Mouse (Mus musculus): ENCODE measurements around the gene Frmd4a.

Gene Frmd4a

DNA sequence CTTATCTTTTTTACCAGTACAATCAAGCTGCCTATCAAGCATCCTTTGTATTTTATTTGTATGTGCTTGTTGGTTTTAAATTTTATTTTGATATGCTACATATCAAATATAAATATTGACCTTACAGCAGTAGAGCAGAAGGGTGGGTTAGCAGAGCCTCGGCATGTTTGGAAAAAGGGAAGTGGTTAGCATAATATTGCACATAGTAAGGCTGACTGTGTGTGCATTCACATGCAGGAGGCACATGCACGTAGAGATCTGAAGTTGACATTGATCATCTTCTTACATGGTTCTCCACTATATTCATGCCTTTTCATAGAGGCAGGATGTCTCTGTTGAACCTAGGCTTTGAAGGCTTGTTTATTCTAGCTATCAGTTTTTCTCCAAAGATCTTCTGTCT, 148.7 kb downstream of the Frmd4a start:
- no peaks in the 10 kb centered on the region for H3K4me1 ChIP-seq (replicated peaks; ENCODE audit: low read depth, low read length)
- H3K4me3 ChIP-seq (replicated peaks; ENCODE audit: low read length), result no peak overlapping the region
- TF ChIP-seq CTCF (conservative IDR thresholded peaks at IDR 0.05; ENCODE audit: low read length) (no peak), POU5F1 (IDR thresholded peaks at IDR 0.05; ENCODE audit: borderline replicate concordance, low read length) (no peak), NANOG (IDR thresholded peaks at IDR 0.05; ENCODE audit: borderline replicate concordance, low read length) (no peak)
- no peaks in the 10 kb centered on the region for H3K27me3 ChIP-seq (ENCODE audit: insufficient read depth, low read length)
- H3K36me3 ChIP-seq (ENCODE audit: insufficient read depth, low read length), result no peaks in the 10 kb centered on the region
- peaks cover 7% of the 10 kb centered on the region; the same call in 1 of the 2 replicates for H3K9me3 ChIP-seq (ENCODE audit: low read length)

GRCm38 (mm10) chr2:4167131-4167530, 149.6 kb downstream of the Frmd4a start:
- no peak for TF ChIP-seq CTCF (conservative IDR thresholded peaks at IDR 0.05; ENCODE audit: low read length)
- TF ChIP-seq POU5F1 (IDR thresholded peaks at IDR 0.05; ENCODE audit: borderline replicate concordance, low read length), result no peak
- TF ChIP-seq NANOG (IDR thresholded peaks at IDR 0.05; ENCODE audit: borderline replicate concordance, low read length), result no peak
- Histone ChIP-seq H3K27me3 (ENCODE audit: insufficient read depth, low read length) (no peaks in the 10 kb centered on the region), H3K36me3 (ENCODE audit: insufficient read depth, low read length) (no peaks in the 10 kb centered on the region), H3K4me3 (replicated peaks; ENCODE audit: low read length) (no peak overlapping the region), H3K9me3 (ENCODE audit: low read length) (peaks cover 7% of the 10 kb centered on the region; the same call in 1 of the 2 replicates), H3K4me1 (replicated peaks; ENCODE audit: low read depth, low read length) (no peaks in the 10 kb centered on the region)

- TF ChIP-seq NANOG (IDR thresholded peaks at IDR 0.05; ENCODE audit: borderline replicate concordance, low read length) (no peak), CTCF (conservative IDR thresholded peaks at IDR 0.05; ENCODE audit: low read length) (no peak), POU5F1 (IDR thresholded peaks at IDR 0.05; ENCODE audit: borderline replicate concordance, low read length) (no peak)
- H3K36me3 ChIP-seq (ENCODE audit: insufficient read depth, low read length), result no peaks in the 10 kb centered on the region
- no peaks in the 10 kb centered on the region for H3K4me1 ChIP-seq (replicated peaks; ENCODE audit: low read depth, low read length)
- H3K4me3 ChIP-seq (replicated peaks; ENCODE audit: low read length), result no peak overlapping the region
- no peaks in the 10 kb centered on the region for H3K27me3 ChIP-seq (ENCODE audit: insufficient read depth, low read length)
- H3K9me3 ChIP-seq (ENCODE audit: low read length), result peaks cover 7% of the 10 kb centered on the region; the same call in 1 of the 2 replicates
Measured at GRCm38 (mm10) chr2:4169726-4170125, 152.2 kb downstream of the Frmd4a start.

DNA sequence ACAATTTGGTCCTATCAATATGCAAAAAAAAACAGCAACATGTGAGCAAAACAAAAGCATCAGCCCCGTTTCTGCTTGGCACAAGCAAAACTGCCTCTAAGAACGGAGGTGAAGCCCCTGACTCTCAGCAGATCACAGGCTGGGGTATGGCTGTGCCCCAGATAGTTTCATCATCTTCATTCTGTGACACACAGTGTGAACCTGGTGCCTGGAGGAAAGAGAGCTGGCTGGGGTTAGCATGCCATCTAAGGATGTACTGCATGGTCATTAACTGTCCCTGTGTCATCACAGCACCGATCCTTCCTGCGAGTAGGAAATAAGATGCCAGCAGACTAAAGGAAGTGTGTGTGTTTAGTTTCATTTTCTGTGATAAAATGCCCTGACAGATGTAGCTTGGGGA, 152.7 kb downstream of the Frmd4a start:
- H3K4me1 ChIP-seq (replicated peaks; ENCODE audit: low read depth, low read length), result no peaks in the 10 kb centered on the region

GRCm38 (mm10) chr2:4184991-4185390, 167.5 kb downstream of the Frmd4a start:
- TF ChIP-seq POU5F1 (IDR thresholded peaks at IDR 0.05; ENCODE audit: borderline replicate concordance, low read length) (no peak), CTCF (conservative IDR thresholded peaks at IDR 0.05; ENCODE audit: low read length) (no peak), NANOG (IDR thresholded peaks at IDR 0.05; ENCODE audit: borderline replicate concordance, low read length) (no peak)
- H3K4me3 ChIP-seq (replicated peaks; ENCODE audit: low read length), result no peak overlapping the region
- no peaks in the 10 kb centered on the region for H3K36me3 ChIP-seq (ENCODE audit: insufficient read depth, low read length)
- no peaks in the 10 kb centered on the region for H3K4me1 ChIP-seq (replicated peaks; ENCODE audit: low read depth, low read length)
- no peaks in the 10 kb centered on the region for H3K27me3 ChIP-seq (ENCODE audit: insufficient read depth, low read length)
- H3K9me3 ChIP-seq (ENCODE audit: low read length), result no peaks in the 10 kb centered on the region

More for the DNA sequence above, 152.7 kb downstream of the Frmd4a start:
- Histone ChIP-seq H3K36me3 (ENCODE audit: insufficient read depth, low read length) (no peaks in the 10 kb centered on the region), H3K27me3 (ENCODE audit: insufficient read depth, low read length) (no peaks in the 10 kb centered on the region), H3K9me3 (ENCODE audit: low read length) (peaks cover 7% of the 10 kb centered on the region; the same call in 1 of the 2 replicates), H3K4me3 (replicated peaks; ENCODE audit: low read length) (no peak overlapping the region)
- TF ChIP-seq CTCF (conservative IDR thresholded peaks at IDR 0.05; ENCODE audit: low read length) (no peak), NANOG (IDR thresholded peaks at IDR 0.05; ENCODE audit: borderline replicate concordance, low read length) (no peak), POU5F1 (IDR thresholded peaks at IDR 0.05; ENCODE audit: borderline replicate concordance, low read length) (no peak)

DNA sequence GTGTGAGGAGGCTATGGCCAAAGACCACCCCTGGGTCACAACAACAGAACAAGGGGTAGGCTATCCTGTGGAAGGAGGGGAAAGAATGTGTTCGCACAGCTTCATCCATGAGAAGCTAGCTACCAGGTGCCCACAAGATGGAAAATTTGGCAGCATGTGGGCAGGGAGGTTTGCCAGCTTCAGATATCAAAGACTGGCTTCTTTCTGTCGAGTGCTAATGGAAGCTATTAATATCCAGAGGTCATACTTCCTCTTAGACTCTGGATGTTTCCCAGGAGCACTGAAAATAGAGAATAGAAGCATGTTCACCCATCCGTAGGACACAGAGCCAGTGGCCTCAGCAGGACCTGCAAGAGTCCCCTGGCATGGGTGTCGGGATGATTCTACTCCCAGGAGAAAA, 170.0 kb downstream of the Frmd4a start:
- Histone ChIP-seq H3K4me3 (replicated peaks; ENCODE audit: low read length) (no peak overlapping the region), H3K9me3 (ENCODE audit: low read length) (no peaks in the 10 kb centered on the region), H3K27me3 (ENCODE audit: insufficient read depth, low read length) (no peaks in the 10 kb centered on the region), H3K4me1 (replicated peaks; ENCODE audit: low read depth, low read length) (no peaks in the 10 kb centered on the region), H3K36me3 (ENCODE audit: insufficient read depth, low read length) (no peaks in the 10 kb centered on the region)
- TF ChIP-seq CTCF (conservative IDR thresholded peaks at IDR 0.05; ENCODE audit: low read length) (no peak), POU5F1 (IDR thresholded peaks at IDR 0.05; ENCODE audit: borderline replicate concordance, low read length) (no peak), NANOG (IDR thresholded peaks at IDR 0.05; ENCODE audit: borderline replicate concordance, low read length) (no peak)

DNA sequence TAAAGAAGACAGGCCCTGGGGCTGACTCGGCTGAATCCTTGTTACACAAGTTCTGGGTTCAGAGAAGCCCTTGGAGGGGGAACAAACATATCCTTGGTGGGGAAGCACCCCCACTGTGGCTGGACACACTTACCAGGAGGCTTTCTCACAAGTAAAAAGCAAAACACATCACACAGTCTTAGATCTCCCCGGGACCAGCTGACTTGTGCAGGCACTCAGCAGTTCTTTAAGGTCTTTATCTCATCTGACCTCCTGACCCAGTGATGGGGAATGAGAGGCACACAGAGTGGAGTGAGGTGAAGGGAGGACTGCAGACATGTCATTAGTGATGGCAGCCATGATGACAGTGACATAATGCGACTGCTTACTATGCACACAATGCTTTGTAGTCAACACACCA, 170.8 kb downstream of the Frmd4a start:
- H3K36me3 ChIP-seq (ENCODE audit: insufficient read depth, low read length), result no peaks in the 10 kb centered on the region
- TF ChIP-seq POU5F1 (IDR thresholded peaks at IDR 0.05; ENCODE audit: borderline replicate concordance, low read length) (no peak), NANOG (IDR thresholded peaks at IDR 0.05; ENCODE audit: borderline replicate concordance, low read length) (no peak)
- H3K4me1 ChIP-seq (replicated peaks; ENCODE audit: low read depth, low read length), result no peaks in the 10 kb centered on the region
- H3K9me3 ChIP-seq (ENCODE audit: low read length), result no peaks in the 10 kb centered on the region
- no peaks in the 10 kb centered on the region for H3K27me3 ChIP-seq (ENCODE audit: insufficient read depth, low read length)
- H3K4me3 ChIP-seq (replicated peaks; ENCODE audit: low read length), result no peak overlapping the region

- Histone ChIP-seq H3K4me3 (replicated peaks; ENCODE audit: low read length) (no peak overlapping the region), H3K4me1 (replicated peaks; ENCODE audit: low read depth, low read length) (no peaks in the 10 kb centered on the region), H3K9me3 (ENCODE audit: low read length) (no peaks in the 10 kb centered on the region), H3K27me3 (ENCODE audit: insufficient read depth, low read length) (0 out of 2 replicates have a peak, but pooled peaks cover 3% of the 10 kb centered on the region), H3K36me3 (ENCODE audit: insufficient read depth, low read length) (no peaks in the 10 kb centered on the region)
- no peak for TF ChIP-seq NANOG (IDR thresholded peaks at IDR 0.05; ENCODE audit: borderline replicate concordance, low read length)
- TF ChIP-seq CTCF (conservative IDR thresholded peaks at IDR 0.05; ENCODE audit: low read length), result no peak
- no peak for TF ChIP-seq POU5F1 (IDR thresholded peaks at IDR 0.05; ENCODE audit: borderline replicate concordance, low read length)
Measured at GRCm38 (mm10) chr2:4190345-4190744, 172.8 kb downstream of the Frmd4a start.

- Histone ChIP-seq H3K27me3 (ENCODE audit: insufficient read depth, low read length) (0 out of 2 replicates have a peak, but pooled peaks cover 3% of the 10 kb centered on the region), H3K4me3 (replicated peaks; ENCODE audit: low read length) (no peak overlapping the region), H3K36me3 (ENCODE audit: insufficient read depth, low read length) (no peaks in the 10 kb centered on the region), H3K4me1 (replicated peaks; ENCODE audit: low read depth, low read length) (no peaks in the 10 kb centered on the region), H3K9me3 (ENCODE audit: low read length) (no peaks in the 10 kb centered on the region)
- TF ChIP-seq NANOG (IDR thresholded peaks at IDR 0.05; ENCODE audit: borderline replicate concordance, low read length) (no peak), POU5F1 (IDR thresholded peaks at IDR 0.05; ENCODE audit: borderline replicate concordance, low read length) (no peak), CTCF (conservative IDR thresholded peaks at IDR 0.05; ENCODE audit: low read length) (no peak)
Measured at GRCm38 (mm10) chr2:4190995-4191394, 173.5 kb downstream of the Frmd4a start.
